Mouse (Mus musculus): ENCODE measurements around the gene Xpa.

DNA sequence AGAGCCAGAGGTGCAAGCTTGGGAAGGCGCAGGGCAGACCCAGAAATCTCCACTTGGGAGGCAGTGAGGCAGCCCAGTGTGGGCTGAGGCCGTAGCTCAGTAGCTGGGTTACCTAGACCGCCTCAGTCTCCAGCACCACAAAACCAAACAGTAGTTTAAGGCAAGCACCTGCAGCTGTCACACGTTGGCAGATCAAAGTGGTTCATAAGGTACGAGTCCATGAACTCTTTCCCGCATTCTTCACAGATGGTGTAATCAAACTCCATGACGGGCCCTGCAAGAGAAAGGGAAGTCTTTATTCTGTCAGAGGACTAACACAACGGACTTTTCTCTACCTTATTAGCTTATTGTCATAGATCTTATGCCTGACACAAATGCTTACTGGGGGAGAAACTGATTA is 10.7 kb downstream of the Xpa start:
- TF ChIP-seq CTCF (IDR thresholded peaks at IDR 0.05; ENCODE audit: borderline replicate concordance, control insufficient read depth, extremely low read depth, insufficient read depth, low read length, poor library complexity) (no peak), POLR2A (IDR thresholded peaks at IDR 0.05; ENCODE audit: control insufficient read depth, extremely low read depth, insufficient read depth, low read length, poor library complexity) (no peak)
